Mouse (Mus musculus) NIH3T3 (cell line): ENCODE results near the gene Tenm4.

Experiments
- DNase-seq: peaks from one replicate; pipeline ENCODE4 v3.0.0-alpha.2; 2012; ENCODE audit warnings: low read depth

The Tenm4 gene

DNA sequence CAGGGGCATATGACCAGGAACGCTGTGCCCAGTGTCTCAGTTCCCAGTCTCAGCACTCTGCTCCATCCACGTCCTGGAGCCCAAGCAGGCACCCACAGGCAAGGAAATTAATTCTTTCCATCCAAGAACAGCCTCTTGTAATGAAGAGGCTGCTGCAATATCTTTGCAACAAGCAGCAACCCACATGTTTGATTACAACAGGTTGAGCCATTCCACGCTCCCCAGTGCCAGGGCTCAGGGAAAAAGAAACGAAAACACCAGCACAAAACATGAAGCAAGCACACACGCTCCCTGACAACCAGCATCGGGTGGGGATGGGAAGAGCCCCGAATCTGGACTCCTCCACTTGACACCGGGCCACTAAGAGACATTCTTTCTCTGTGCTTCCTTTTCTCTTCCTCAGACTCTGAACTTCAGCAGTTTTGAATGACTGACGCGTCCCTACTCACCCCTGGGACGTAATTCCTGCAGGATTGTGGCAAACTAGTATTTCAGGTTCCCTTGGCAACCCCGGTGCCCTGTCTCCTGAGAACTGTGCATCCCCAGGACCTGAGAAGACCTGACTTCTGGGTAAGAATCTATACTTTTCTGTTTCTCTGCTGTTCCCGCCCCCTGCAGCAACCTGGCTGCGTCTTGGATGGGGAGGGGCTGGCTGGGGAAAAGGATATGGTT lies at the start of gene Tenm4:
Gene Tenm4 (plus strand): TSS at position 323 of the 672 bp plus-strand sequence.
- peak; percentile 30 for DNase-seq

DNA sequence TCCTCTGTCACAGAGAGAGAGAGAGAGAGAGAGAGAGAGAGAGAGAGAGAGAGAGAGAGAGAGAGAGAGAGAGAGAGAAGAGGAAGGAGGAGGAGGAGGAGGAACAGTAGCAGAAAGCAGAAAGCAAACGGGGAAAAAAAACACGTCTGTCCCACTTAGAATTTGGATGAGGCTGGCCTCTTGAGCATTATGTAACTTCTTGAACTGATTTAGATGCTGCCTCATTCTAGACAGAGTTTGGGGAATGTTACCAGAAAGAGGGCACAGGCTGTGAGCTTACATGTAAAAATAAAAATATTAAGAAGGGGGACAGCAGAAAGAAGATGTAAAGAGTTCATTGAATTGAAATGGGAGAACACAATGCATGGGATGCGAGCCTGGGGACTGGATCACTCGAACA lies 40.3 kb upstream of the Tenm4 start:
- no peak for DNase-seq

DNA sequence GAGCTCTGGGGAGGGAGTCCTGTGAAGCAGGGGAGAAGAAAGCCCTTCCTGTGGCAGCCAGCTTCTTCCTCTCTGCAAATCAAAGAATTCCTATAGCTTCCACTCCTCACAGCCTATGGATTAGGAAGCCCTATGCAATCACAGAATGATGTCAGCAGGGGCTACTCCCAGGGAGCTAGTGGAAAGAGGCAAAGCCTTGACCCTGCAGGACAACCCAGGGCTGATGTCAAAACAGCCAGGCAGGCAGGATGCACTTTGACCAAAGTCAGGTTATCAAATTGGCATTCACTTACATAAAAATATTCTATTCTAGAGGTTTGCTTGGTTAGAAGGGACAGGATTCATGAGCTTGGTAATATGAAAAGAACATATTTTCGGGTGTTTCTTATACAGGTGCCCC lies 39.9 kb upstream of the Tenm4 start:
- no peak for DNase-seq

DNA sequence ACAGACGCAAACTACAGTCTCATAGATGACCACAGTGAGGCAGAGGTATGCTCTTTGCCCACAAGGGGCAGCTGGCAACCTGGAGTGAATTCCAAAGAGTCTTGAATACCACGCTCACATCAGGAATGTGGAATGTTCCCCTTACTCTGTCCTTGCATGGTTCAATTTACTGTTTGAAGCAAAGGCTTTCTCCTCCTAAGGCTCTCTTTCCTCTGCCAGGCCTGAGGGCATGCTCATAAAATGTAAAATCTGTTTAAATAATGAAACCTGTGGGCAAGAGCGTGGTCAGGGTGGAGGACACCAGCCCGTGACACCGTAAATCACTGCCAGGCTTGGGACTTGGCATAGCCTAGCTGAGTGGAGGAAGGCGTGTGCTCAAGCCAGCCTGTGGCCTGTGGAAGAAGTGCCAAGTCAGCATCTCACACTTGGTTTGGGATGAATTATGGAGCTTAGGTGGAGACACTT lies 34.5 kb upstream of the Tenm4 start:
- DNase-seq, result peak; percentile 78

DNA sequence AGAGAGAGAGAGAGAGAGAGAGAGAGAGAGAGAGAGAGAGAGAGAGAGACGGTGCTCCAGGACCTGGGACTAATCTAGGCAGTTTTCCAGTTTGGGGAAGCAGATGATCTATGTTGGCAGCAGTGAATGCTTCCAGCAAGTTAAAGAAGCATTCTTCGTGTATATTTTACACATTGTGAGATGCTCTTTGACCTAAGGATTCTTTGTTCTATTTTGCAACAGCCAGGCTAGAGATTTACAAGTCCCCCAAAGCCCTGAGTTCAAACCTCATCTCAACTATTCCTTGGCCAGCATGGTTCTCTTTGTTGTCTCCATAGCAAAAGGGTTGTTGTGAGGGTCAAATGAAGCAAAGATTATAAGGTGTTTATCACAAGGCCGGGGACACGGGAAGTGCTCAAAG lies 29.2 kb upstream of the Tenm4 start:
- DNase-seq, result no peak

DNA sequence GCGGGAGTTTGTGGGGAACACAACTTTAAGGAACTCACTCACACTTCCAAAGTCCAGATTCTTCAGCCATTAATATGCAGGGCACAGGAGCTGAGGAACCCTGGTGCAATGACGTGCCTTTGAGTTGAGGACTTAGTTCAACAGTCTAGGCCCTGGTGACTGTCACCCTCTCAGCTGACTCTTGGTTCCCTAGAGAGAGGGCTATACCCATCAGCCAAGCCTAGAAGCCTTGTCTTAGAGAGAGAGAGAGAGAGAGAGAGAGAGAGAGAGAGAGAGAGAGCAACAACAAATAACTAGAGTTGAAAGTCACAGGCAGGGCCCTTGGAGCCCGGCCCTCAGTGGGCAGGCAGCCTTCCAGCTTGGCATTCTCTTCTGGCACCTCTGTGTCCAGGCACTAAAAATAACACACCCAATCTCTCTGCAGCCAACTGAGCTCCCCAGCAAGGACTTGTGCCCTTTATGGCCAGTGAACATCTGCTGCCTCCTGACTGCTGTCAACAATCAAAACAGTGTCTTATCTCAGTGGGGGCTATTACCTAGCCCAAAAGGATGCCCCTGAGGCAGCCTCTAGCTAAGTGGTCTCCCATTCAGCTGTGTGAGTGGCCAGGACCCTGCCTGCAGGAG lies 28.0 kb upstream of the Tenm4 start:
- peak; percentile 68 for DNase-seq

DNA sequence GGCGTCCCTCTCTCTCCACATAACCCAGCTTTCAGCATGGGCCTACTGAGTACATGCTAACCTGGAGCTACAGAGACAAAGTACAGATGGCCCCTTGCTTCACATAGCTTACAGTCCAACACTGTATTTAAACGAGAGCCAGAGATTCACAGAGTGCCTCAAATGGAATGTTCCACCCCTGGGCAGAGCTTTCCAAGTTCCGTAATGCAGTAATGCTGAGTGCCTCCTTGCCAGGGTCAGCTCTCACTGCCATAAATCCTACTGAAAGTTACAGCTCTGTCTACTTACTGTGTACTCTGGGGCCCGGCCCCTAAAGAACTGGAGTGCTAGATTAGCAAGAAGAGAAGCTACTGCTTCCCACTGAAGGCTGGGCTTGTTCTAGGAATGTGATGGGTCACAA lies 23.6 kb upstream of the Tenm4 start:
- peak; percentile 43 for DNase-seq

DNA sequence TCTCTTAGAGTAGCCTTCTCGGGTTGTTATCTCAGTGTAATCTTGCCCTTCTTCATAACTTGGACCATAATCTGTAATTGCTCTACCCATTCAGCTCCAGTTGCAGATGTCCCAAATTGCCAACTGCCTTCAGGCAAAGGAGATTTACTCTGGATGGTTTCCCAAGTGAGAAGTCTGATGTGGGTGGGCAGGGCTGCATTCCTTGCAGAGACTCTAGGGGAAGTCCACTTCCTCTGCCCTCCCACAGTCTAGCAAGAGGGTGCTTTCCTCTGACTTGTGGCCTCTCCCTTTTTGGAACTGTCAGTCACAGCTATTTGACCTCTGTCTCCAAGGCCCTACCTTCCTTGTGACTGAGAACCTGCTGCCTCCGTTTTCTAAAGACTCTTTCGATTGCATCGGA lies 22.9 kb upstream of the Tenm4 start:
- no peak for DNase-seq

DNA sequence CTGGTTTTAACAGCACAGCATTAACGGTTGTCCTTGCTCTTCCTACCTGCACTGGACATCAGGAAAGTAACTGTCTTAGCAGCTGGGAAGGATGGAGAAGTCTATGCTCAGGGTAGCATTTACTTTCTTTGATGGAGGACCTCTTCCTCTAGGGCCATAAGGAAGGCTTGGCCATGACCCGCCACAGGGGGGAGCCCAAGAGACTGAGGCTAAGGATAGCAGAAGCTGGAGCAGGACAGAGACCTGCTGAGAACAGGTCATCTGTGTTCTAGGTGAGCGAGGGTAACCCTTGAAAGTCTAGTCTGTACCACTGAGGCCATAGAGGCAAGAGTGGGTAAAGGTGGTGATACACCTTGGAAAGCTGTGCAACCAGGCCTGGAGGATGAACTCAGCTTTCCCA lies 19.8 kb upstream of the Tenm4 start:
- peak; percentile 44 for DNase-seq

DNA sequence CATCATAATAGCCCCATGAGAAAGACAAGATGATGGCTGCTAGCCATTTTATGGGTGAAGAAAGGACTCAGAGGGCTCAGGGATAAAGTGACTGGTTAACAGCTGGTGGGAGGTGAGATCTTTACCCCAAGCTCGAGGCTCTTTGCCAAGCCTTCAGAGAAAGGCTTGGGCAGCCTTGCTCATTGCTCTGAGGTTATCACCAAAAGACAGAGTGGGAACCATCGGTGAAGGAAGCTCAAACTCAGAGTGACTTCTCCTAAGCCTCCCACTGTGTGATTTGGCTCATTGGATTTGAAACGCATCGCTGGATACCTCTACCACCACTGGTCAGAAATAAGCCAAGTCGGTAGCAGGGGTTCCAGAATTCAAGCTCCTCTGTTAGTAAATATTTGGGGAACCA lies 19.1 kb upstream of the Tenm4 start:
- DNase-seq, result no peak

DNA sequence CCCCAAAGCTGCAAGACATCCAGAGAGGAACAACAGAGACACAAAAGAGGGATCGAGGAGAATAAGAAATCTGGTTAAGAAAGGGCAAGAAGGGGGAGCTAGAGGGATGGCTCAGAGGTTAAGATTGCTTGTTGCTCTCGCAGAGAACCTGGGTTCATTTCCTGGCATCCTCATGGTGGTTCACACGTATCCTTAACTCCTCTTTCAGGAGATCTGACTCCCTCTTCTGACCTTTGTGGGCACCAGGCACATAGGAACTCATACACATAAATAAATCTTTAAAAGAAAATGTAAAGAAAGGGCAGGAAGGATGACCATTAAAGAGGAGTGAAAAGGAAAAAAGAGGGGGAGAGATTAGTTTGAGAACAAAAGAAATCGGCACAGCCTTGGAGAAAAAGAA lies 18.6 kb upstream of the Tenm4 start:
- peak; percentile 10 for DNase-seq

DNA sequence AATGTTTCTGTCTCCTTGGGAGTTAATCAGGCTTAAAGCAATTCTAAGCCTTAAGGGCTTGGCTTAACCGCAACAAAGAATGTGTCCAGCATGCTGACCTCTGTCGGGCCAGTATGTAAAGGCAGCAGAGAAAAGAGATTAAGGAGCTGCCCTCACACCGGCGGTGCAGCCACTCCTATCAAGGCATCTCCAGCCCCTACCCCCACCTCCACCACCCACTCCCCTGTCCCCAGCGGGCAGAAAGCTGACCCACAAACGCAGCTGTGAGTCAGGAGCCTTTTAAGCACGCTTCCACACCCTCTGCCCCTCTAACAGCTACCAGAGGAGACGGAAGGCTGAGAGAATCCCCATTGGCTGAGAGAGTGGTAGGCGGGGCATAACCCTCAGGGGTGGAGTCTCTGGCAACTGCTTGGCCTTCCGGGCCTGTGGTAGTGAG lies 18.1 kb upstream of the Tenm4 start:
- peak; percentile 76 for DNase-seq

DNA sequence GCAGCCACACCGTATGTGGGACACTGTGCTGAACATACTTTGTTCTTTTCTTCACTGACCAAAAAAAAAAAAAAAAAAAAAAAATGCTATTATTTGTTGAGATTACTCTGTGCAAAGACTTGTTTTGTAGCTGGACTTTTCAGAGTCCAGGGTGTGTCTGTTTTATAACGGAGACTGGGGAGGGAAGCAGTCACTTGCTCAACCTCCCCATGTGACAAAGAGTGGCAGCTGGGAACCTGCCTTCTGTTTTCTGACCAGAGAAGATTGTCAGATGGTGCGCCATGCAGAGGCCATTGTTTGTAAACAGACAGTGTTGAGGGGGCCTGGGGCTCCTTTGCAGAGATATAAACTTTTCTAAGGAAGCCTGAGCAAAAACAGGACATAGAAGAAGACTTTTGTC lies 17.0 kb upstream of the Tenm4 start:
- DNase-seq, result no peak

DNA sequence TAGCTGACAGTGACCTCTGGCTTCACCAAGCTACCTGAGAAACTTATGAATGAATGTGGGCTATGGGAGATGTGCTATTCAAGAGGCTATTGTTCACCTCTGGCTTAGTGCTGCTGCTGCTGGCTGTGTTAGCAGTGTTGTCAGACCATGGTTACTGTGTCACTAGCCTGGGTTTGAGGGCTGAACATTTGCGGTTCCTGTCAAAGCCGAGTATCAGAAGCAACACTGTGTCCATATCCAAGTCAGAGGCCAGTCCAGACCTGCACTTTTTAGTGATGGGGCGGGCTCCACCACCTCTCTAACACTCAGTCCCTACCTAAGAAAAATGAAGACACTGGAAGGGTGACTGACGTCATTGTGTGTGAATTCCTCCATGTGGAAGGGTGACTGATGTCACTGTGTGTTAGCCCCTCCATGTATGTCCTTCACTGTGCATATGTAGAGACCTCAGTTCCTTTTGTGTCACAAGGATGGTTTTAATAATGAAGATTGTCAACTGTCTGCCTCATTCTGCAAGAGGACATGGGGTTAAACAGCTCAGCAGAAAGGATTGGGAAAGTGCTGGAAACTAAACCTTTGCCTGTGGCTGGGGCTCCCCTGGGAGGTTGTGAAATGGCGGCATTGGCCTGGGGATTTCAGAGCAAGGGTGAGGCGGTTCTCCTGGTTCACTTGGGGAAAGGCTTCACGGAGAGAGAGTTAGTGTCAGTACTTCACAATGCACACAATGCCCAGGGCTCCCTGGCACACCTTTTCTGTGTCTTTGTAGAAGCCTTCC lies 14.4 kb upstream of the Tenm4 start:
- DNase-seq, result no peak

DNA sequence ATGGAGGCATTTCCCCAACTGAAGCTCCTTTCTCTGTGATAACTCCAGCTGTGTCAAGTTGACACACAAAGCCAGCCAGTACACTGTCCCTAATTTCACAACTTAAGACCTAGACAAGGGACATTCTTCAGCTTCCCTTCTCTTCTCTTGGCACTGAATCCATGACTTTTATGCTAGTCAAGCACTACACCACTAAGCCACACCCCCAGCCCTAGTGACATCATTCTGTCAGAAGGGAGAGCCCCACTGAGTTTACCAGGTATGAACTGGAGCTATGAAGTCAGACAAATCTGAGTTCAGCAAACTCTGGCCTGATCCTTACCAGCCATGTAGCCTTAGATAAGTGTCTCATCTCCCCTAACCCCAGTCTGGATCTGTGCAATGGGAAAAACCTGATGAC lies 6.9 kb upstream of the Tenm4 start:
- no peak for DNase-seq

DNA sequence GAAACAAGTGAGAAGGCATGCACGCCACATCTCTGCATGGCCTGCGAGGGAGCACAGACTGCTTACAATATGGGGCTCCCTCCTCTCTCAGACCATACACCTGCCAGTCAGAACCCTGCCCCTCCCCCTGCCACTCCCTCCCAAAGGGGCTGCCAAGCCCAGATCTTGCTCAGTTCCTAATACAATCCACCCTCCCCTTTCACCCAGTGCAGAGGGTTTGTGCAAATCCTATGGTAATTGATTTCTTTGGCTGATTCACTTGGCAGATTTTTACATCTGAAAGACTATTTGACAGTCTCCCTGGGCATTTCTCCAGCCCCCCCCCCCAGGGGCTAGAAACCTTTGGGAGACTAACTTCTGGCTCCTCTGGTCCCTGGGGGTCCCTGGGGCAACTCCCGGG lies 2.1 kb upstream of the Tenm4 start:
- peak; percentile 20 for DNase-seq

DNA sequence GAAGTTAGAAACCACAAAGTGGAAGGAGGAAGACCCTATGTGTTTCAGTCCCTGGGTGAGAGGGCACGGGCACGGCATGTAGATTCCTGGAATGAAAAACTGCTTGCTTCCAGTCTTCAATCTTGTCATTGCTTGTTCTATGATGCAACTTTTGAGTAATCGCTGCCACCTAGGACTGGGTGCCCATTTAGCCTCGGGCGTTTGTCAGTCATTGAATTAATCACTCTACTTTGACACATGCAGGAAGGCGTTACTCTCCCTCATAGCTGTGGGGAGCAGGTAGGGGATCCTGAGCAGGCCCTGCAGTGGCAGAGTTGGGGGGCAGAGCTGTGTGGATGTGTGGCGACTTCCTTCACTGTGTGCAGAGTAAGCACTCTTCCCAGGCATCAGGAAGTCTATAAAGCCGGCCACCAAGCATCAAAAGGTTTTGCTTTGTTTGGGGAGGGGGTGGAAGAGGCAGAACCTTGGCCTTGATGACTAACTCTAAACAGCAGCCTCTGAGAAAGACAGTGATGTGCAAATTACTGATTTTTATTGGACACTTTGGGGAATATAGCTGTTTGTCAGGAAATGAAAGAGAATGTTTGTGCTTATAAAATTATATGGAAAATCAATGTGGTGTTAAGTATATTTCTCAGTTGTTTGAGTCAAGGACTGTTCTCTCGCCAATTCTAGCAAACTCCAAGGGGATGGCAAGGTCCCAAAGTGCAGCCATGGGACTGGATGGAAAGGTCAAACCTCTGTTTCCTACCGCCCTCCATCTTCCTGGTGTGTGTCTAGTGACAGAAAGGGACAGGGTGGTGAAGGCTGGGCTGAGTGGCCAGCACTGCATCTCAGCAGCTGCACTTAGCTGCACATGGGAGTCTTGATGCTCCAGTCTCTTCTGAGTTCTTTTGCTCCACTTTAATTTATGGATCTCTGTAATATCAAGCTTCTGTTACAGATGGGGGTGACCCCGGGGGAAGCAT lies 834 bp downstream of the Tenm4 start:
- DNase-seq, result peak; percentile 6

DNA sequence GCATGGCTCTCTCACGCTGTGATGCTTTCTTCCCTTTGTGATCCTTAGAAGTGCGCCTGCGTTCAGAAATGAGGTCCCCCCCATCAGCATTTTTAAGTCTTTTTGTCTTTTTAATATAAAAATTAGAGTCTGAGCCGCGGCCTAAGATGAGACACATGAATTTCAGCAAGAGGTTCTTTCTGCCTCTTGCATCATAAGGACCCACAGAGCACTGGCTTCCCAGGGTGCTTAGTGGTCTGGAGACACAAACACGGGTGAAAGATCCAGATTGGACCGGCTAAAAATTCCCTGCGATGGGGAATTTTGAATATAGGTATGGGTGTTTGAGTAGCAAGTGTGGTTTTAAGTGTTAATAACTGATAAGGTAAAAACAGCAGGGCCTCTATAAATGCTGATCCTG lies 5.7 kb downstream of the Tenm4 start:
- DNase-seq, result no peak

DNA sequence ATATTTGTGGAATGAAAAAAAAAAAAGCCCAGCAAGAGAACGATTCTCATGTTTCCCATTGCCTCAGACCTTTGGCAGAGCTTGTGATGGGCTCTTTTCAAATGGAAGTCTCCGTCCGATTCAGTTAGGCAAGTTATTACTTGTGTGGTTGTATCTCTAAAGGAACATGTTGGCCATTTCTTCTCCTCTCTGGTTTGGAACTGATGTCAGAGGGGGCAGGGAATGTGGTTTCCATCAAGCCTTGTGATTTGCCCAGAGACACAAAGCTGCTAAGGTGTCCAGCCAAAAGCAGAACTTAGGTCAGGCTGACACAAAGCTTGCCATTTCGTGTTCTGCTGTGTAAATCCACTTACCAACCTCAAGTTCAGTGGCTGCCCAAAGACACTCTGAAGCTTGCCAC lies 10.7 kb downstream of the Tenm4 start:
- DNase-seq, result peak; percentile 36

DNA sequence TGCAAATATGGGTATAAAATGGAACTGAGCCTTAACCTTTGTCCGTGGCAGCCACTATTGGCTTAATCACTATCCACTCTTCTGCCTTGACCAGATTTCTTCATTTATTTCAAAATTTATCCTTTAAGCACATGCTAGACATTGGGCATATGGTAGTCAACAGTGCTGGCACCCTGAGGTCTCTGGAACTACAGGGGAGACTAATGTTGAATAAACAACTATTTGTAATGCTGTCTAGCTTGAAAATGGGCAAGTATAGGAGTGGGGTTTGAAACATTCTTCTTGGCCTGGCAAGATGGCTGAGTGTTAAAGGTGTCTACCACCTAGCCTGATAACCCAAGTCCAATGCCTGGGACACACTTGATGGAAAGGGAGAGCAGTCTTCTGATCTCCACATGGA lies 12.1 kb downstream of the Tenm4 start:
- no peak for DNase-seq

DNA sequence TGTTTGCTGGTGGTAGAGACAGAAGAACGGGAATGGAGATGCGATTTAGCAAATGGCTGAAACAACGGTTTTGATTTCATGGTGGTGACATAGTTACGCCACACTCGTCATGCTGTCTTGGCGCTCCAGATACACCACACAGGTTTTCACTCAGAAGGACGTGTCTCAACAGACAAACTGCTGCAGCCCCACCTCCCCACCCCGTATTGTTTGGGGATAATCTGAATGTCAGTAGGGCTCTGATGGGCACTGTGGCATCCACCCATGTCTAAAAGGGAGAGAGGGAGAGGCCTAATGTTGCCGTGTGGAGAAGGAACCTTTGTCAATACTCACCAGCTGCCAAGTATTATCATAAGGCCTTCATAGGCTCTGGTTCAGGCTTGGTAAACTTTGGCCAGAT lies 14.4 kb downstream of the Tenm4 start:
- no peak for DNase-seq
